Mouse (Mus musculus) erythroblast, embryonic 14.5 days (primary cell): Measurements from ENCODE around the gene Tmigd1. TPM values are rescaled to one million over a fixed set of nuclear protein-coding genes. Genes with fewer than 3 reads are reported as not detected.

Source experiments
- H3K27me3 ChIP-seq: 2 replicates; pipeline ENCODE4 v1.6.1; 2012; ENCODE audit warnings: inconsistent platforms; ENCODE audit not compliant: control insufficient read depth
- H3K36me3 ChIP-seq: 2 replicates; pipeline ENCODE4 v1.6.1; 2012; ENCODE audit warnings: mild to moderate bottlenecking, inconsistent platforms; ENCODE audit not compliant: control insufficient read depth
- H3K4me1 ChIP-seq: 2 replicates; pipeline ENCODE4 v1.6.1; 2012; ENCODE audit warnings: inconsistent platforms; ENCODE audit not compliant: control insufficient read depth
- H3K4me3 ChIP-seq: replicated peaks from 2 replicates; pipeline ENCODE3; 2012; ENCODE audit warnings: moderate library complexity, mild to moderate bottlenecking, inconsistent platforms
- H3K9me3 ChIP-seq: 2 replicates; pipeline ENCODE4 v1.6.1; 2012; ENCODE audit warnings: low read length, inconsistent platforms, mixed read lengths; ENCODE audit not compliant: control insufficient read depth
- GATA1 ChIP-seq: IDR thresholded peaks from 2 replicates; pipeline ENCODE4 v1.6.1; 2012; ENCODE audit warnings: low read length, inconsistent platforms, mixed read lengths
- TAL1 ChIP-seq: IDR thresholded peaks from 3 replicates; pipeline ENCODE4 v1.6.1; 2012; ENCODE audit warnings: low read length, inconsistent platforms, mixed read lengths
- polyA plus RNA-seq: library from polyadenylated mRNA; stranded (reverse); fragments of >175 nt; gene quantifications from 2 replicates; pipeline ENCODE4 v1.2.3, GENCODE M21; 2012

Tmigd1 gene
- polyA plus RNA-seq, result not detected in 2 replicates

DNA sequence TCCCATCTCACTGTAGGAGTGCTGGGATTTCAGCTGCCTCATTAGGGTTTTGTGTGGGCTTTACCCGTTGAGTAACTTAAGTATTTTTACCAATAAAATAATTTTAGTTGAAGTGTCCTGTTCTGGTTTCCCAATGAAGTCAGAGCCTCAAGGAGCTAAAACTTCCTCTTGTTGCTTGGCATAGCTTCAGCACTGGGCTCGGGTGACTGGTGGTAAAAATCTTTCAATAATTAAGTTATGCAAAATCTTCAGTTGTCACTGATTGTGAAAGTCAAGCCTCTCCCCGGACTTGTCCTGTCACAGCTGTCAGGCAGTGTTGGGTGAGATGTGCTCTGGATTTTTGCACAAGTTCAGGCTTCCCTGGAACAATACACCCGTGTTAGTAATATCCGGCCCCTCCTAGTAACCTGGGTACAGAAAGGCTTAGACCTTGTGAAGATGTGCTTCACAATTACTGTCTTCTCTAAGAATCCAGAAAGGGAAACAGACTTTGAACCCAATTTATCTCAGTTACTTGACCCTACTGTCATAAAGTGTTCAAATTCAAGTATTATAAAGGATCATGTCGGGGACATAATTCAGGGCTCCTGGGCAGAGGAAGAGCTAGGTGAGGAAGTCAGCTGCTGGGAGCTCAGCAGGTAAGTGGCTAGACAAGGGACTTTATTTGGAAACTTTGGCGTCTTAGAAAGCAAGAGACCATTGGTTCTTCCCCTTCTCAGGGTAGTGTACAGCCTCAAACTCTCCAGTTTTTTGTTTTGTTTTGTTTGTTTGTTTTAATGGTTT is at the start of gene Tmigd1:
Tmigd1 (plus strand) TSS at position 581 of the 783 bp plus-strand sequence.
- TF ChIP-seq TAL1 (no peak), GATA1 (no peak)
- no peaks in the 10 kb centered on the region for H3K27me3 ChIP-seq
- no peak within 1 kb of the TSS for H3K4me3 ChIP-seq
- no peaks in the 10 kb centered on the region for H3K36me3 ChIP-seq
- H3K9me3 ChIP-seq, result no peaks in the 10 kb centered on the region
- H3K4me1 ChIP-seq, result peaks cover 2% of the 10 kb centered on the region; the same call in 1 of the 2 replicates

DNA sequence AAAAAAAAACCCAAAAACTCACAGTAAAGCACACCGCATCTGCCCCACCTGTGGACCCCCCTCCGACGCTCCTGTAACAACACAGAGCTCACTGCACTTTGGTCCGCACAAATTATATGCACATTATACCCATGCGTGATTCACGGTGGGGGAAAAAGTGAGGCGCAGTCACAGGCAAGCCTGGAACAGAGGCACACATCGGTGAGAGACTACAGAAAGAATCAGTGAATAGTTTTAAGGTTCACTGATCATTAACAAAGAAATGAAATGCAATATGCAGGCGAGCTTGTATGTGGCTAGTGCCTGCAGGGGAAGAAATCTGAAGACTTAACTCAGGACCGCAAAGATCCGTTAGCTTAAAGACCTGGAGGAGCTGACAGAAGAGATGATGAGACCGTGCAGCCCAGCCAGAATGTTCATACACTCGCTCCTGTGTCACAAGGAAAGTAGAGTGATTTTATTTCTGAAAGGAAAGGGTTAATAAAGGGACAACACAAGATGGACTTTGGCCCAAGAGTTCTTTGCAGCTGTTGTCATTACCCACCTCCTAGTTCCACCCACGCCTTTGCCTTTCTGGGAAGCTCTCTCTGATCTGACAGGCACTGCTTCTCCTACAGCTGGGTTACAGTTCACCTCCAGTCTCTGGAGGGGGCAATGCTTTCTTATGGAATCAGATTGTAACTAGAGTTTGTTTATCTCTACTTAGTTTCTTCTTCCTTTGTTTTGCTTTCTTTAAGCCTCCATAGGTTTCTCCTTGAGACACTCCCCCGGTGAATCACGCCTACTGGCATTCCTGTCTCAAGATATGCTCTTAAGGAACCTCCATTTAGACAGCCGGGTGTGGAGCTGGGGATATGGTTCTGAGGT is 47.3 kb upstream of the Tmigd1 start:
- Histone ChIP-seq H3K27me3 (peaks cover 5% of the 10 kb centered on the region), H3K4me1 (0 out of 2 replicates have a peak, but pooled peaks cover 2% of the 10 kb centered on the region), H3K9me3 (peaks cover 6% of the 10 kb centered on the region), H3K4me3 (no peak overlapping the region), H3K36me3 (no peaks in the 10 kb centered on the region)
- TF ChIP-seq GATA1 (no peak), TAL1 (no peak)

DNA sequence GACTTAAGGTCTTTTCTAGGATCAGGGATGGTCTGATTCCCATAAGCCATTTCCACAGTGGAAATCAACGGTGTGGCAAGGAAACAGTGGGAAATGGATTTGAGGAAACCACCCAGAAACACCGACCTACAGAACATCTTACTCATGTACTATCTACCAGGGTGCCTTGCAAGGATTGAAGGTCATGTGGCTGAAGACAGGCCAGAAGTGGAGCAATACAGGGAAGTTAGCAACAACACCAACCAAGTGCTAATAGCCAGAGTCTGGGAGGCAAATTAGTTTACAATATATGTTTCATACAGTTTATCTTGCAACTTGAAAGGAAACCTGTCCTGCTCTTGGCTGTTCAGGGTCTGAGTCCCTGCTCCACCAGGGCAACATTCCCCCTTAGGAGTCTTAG is 45.4 kb upstream of the Tmigd1 start:
- Histone ChIP-seq H3K27me3 (peaks cover 6% of the 10 kb centered on the region), H3K36me3 (no peaks in the 10 kb centered on the region), H3K4me1 (0 out of 2 replicates have a peak, but pooled peaks cover 2% of the 10 kb centered on the region), H3K9me3 (peaks cover under 1% of the 10 kb centered on the region; the same call in 1 of the 2 replicates), H3K4me3 (no peak overlapping the region)
- TF ChIP-seq TAL1 (no peak), GATA1 (no peak)

DNA sequence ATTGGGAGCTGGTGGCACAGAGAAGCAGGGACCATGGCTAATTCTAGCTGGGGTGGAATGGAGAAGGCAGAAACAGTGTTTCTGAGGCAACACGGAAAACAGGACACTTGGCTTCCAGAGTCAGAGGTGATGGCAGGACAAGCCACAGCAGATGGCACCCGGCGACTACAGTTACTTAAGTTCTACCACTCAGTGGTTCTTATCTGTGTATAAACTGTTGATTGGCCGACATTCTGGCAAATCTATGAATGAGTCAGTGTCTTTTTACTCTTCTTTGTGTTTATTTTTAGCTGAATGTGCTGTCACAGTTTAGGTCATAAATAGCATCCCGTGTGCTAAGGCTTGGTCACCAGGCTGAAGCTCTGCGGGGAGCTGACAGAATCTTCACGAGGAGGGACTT is 44.8 kb upstream of the Tmigd1 start:
- TF ChIP-seq GATA1 (no peak), TAL1 (no peak)
- no peaks in the 10 kb centered on the region for H3K36me3 ChIP-seq
- no peak overlapping the region for H3K4me3 ChIP-seq
- H3K27me3 ChIP-seq, result peaks cover 6% of the 10 kb centered on the region
- H3K4me1 ChIP-seq, result 0 out of 2 replicates have a peak, but pooled peaks cover 2% of the 10 kb centered on the region
- H3K9me3 ChIP-seq, result no peaks in the 10 kb centered on the region

DNA sequence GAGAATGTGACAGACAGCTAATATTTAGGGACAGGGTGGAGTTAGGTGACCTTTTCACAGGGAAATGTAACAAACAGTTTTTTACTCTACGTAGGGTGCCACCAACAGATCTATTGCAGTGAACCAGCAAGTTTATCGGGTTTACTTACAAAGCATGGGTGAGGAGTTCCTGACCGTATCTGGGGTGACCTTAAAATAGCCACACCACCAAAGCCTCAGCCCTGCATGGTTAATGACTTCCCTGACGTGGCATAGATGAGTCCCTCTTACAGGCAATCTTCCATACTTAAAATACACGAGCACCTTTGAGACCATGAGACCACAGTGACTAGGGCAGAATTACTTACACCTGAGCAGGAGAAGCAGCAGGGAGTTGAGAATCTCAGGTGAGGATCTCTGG is 43.2 kb upstream of the Tmigd1 start:
- H3K4me3 ChIP-seq, result no peak overlapping the region
- H3K4me1 ChIP-seq, result 0 out of 2 replicates have a peak, but pooled peaks cover 2% of the 10 kb centered on the region
- TF ChIP-seq TAL1 (no peak), GATA1 (no peak)
- H3K27me3 ChIP-seq, result peaks cover 6% of the 10 kb centered on the region
- H3K9me3 ChIP-seq, result no peaks in the 10 kb centered on the region
- H3K36me3 ChIP-seq, result no peaks in the 10 kb centered on the region

DNA sequence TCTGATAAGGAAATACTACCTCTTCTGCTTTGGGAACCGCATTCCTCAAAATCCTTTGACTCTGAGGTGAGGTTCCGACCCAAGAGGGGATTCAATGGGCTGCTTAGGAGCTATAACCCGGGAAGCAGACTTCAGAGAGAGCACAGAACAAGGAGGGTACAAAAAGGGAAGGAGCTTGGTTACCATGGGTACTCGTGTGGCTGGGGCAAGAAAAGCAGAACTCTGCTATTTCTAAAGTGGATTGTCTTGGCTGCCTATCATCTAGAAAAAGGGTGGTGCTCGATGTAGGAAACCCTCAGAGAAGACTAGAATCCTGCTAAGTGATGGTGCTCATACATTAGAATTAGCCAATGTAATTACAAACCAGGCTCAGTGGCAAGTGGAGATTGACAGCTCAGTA is 42.7 kb upstream of the Tmigd1 start:
- Histone ChIP-seq H3K36me3 (no peaks in the 10 kb centered on the region), H3K4me3 (no peak overlapping the region), H3K9me3 (no peaks in the 10 kb centered on the region), H3K27me3 (peaks cover 6% of the 10 kb centered on the region), H3K4me1 (0 out of 2 replicates have a peak, but pooled peaks cover 2% of the 10 kb centered on the region)
- TF ChIP-seq TAL1, result no peak
- TF ChIP-seq GATA1, result no peak

DNA sequence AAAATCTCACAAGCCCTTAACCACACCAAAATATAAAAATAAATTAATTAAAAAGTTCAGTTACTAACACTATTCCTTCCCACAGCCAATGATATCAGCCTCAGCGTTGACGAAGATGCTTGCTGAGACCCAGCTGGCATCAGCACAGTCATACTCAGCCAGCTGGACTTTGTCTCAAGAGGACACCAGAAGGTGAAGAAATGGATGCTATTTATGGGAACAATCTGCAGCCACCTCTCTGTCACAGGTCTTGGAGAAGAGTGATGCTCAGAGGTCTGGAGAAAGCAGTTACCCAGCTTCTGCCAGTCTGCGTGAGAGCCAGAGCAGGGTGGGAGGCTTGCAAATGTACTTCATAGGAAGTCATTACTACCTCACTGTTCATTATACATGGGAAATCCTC is 40.8 kb upstream of the Tmigd1 start:
- TF ChIP-seq GATA1 (no peak), TAL1 (no peak)
- Histone ChIP-seq H3K36me3 (no peaks in the 10 kb centered on the region), H3K4me1 (0 out of 2 replicates have a peak, but pooled peaks cover 2% of the 10 kb centered on the region), H3K9me3 (no peaks in the 10 kb centered on the region), H3K27me3 (peaks cover 6% of the 10 kb centered on the region), H3K4me3 (no peak overlapping the region)

DNA sequence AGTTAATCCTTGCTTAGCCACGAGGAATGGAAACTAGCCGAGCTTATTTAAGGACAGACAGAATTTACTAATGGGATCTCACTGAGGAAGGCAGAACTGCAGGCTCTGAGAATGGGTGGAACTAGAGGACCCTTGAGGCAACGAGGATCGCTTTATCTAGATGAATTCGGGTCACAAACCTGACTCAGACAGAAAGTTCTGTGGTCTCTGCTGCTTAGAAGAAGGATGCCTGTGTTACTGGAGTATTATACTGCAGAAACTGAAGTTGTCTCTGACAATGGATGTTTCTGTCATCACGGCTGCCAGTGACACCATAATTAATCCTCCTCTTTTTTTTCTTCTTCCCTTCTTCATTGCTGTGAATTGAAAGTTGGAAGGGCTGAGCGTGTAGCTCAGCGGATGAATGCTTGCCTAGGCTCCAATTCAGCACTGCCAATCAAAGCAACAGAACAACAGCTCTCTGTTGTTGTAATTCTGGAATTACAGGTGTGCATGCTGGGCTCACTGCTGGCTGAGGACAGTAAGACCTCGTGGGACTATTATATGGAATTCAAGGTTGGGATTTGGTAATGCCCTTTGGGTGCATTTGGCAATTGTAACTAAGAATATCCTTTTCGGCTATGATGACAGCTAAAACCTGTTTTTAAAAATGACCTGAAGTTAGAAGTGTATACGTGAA is 29.3 kb upstream of the Tmigd1 start:
- H3K27me3 ChIP-seq, result no peaks in the 10 kb centered on the region; the same call in 1 of the 2 replicates
- TF ChIP-seq GATA1, result no peak
- TF ChIP-seq TAL1, result no peak
- no peaks in the 10 kb centered on the region for H3K36me3 ChIP-seq
- no peak overlapping the region for H3K4me3 ChIP-seq
- no peaks in the 10 kb centered on the region for H3K4me1 ChIP-seq
- no peaks in the 10 kb centered on the region for H3K9me3 ChIP-seq

DNA sequence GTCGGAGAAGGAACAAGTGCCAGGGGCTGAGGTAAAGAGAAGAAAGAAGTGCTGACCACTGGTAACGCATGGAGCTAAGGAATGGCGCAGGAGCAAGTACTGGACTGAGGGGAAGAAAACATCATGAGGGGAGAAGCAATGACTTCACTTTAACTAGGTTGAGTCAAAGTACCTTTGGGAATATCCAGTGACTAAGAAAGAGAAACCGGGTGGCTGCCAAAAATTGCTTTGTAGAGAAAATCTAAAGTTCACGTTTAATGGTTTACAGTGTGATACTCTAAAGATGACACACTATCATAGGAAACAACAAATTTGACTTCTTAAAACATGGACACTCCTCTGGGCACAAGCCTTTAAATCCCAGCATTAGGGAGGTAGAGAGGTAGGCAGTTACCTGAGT is 28.1 kb upstream of the Tmigd1 start:
- Histone ChIP-seq H3K9me3 (no peaks in the 10 kb centered on the region), H3K27me3 (no peaks in the 10 kb centered on the region; the same call in 1 of the 2 replicates), H3K4me1 (no peaks in the 10 kb centered on the region), H3K36me3 (no peaks in the 10 kb centered on the region), H3K4me3 (no peak overlapping the region)
- no peak for TF ChIP-seq GATA1
